Mouse (Mus musculus) ES-Bruce4 (cell line): Measurements from ENCODE around the gene Fkbp14. TPM values are rescaled to one million over a fixed set of nuclear protein-coding genes. Genes with fewer than 3 reads are reported as not detected.

Source experiments
- H3K27ac ChIP-seq: 2 replicates; pipeline ENCODE4 v1.5.1; 2012; ENCODE audit warnings: low read length, inconsistent platforms; ENCODE audit not compliant: insufficient read depth
- H3K27me3 ChIP-seq: 2 replicates; pipeline ENCODE4 v1.6.1; 2012; ENCODE audit warnings: mild to moderate bottlenecking, low read length, inconsistent platforms; ENCODE audit not compliant: control insufficient read depth, poor library complexity, insufficient read depth, severe bottlenecking
- H3K36me3 ChIP-seq: 2 replicates; pipeline ENCODE4 v1.6.1; 2012; ENCODE audit warnings: inconsistent platforms, mild to moderate bottlenecking, low read length, moderate library complexity; ENCODE audit not compliant: control insufficient read depth, poor library complexity, insufficient read depth, severe bottlenecking
- H3K4me1 ChIP-seq: one replicate; pipeline ENCODE4 v1.8.1; 2011; ENCODE audit warnings: low read length; ENCODE audit not compliant: control insufficient read depth, insufficient read depth
- H3K4me3 ChIP-seq: 2 replicates; pipeline ENCODE4 v1.5.1; 2011; ENCODE audit warnings: low read depth, mild to moderate bottlenecking, low read length
- H3K9ac ChIP-seq: 2 replicates; pipeline ENCODE4 v1.6.1; 2012; ENCODE audit warnings: low read depth, mild to moderate bottlenecking, inconsistent platforms; ENCODE audit not compliant: poor library complexity, severe bottlenecking
- H3K9me3 ChIP-seq: replicated peaks from 2 replicates; pipeline ENCODE4 v1.6.1; 2012; ENCODE audit warnings: mild to moderate bottlenecking, low read length, inconsistent platforms; ENCODE audit not compliant: control insufficient read depth, poor library complexity, insufficient read depth, severe bottlenecking
- CTCF ChIP-seq: IDR thresholded peaks from one replicate; pipeline ENCODE4 v1.8.1; 2011; ENCODE audit warnings: low read depth, low read length
- EP300 ChIP-seq: IDR thresholded peaks from 2 replicates; pipeline ENCODE4 v1.6.1; 2011; ENCODE audit warnings: low read depth, low read length; ENCODE audit not compliant: insufficient read depth
- POLR2A ChIP-seq: IDR thresholded peaks from one replicate; pipeline ENCODE4 v1.8.1; 2011; ENCODE audit warnings: low read length; ENCODE audit not compliant: insufficient read depth
- polyA plus RNA-seq: library from polyadenylated mRNA; stranded (reverse); fragments of >200 nt; gene quantifications from 2 replicates; pipeline ENCODE4 v1.2.4, GENCODE M21; 2011; ENCODE audit warnings: low read depth; ENCODE audit not compliant: missing spikeins, insufficient read depth, insufficient read length

Gene Fkbp14
- polyA plus RNA-seq, 1 experiment, result 3.1 TPM

DNA sequence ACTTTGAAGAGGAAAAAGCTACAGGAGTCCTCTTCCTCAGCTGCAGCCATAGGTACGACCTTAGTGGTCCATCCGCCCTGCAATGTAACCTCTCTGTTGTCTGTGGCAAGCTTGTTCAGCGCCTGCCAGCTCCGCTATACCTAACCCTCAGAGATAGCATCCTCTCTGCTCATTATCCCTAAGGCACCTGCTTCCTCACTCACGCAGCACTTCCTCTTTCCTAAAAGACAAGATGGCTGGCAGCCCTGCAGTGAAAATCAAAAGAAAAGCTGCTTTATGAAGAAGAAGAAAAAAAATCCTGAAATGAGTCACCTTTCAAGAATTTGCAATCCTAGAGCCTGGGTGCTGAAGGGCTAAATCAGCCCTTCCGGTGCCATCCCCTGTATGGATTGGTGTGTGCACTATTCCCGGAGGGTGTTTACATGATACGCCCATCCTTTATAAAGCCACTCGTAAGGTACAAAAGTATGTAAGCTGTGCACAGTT, 32.6 kb downstream of the Fkbp14 start:
- no peak for TF ChIP-seq POLR2A

DNA sequence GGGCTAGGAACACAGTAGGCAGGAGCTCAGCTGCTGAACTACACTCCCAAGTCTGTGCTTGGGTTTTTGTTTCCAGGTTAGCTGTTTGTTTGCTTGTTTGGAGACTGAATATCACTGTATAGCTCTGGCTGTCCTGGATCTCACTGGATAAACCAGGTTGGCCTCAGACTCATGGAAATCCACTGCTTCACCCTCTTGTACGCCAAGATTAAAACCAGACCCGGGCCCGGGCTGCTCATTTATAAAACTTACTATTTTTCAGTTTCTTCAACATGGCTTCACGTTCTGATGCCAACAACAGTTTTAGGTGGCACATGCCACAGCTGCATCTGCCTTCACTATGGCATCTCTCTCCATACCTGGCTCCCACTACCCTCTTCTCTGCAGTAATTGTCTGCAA, 33.5 kb downstream of the Fkbp14 start:
- Histone ChIP-seq H3K36me3 (no peaks in the 10 kb centered on the region), H3K4me1 (no peaks in the 10 kb centered on the region), H3K27ac (no peak overlapping the region), H3K9me3 (no peaks in the 10 kb centered on the region), H3K4me3 (no peak overlapping the region), H3K27me3 (no peaks in the 10 kb centered on the region), H3K9ac (no peak overlapping the region)
- TF ChIP-seq EP300, result no peak
- TF ChIP-seq CTCF, result no peak
- TF ChIP-seq POLR2A, result no peak

More for the DNA sequence above, 32.6 kb downstream of the Fkbp14 start:
- Histone ChIP-seq H3K9me3 (no peaks in the 10 kb centered on the region), H3K4me3 (no peak overlapping the region), H3K27ac (peak overlapping the region; percentile 64; the same call in 1 of the 2 replicates), H3K27me3 (no peaks in the 10 kb centered on the region), H3K9ac (no peak overlapping the region), H3K36me3 (no peaks in the 10 kb centered on the region), H3K4me1 (no peaks in the 10 kb centered on the region)

DNA sequence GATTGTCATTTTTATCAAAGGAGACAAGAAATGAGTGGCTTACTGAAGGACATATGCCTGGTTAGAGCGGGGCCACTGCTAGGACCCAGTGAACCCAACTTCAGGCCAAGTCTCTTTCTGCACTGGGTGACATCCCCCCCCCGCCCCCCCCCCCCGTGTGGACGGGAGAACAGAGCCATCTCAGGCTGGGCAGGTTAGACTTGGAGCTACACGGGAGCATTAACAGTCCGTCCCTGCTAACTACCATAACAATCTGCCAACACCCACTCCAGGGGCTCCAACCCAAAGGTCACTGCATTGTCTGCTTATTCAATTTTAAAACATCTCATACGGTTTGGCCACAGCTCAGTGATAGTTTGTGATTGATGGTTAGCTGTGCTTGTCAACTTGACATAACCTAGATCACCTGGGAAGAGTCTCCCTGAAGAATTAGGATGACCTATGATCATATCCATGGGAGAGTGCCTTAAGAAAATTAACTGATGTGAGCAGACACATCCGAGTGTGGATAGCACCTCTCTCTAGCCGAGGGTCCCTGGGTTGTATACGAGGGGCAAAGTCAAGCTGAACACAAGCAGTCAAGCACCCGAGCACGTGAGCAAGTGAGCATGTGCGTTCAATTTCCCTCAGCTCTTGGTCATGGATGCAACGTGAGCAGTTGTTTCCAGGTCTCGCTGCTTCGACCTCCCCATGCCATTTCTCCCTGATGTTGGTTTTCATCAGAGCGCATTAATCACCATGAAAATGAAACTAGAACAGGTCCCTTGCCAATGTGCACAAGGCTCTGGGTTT, 34.9 kb downstream of the Fkbp14 start:
- H3K36me3 ChIP-seq, result no peaks in the 10 kb centered on the region
- H3K9me3 ChIP-seq, result no peaks in the 10 kb centered on the region
- H3K4me3 ChIP-seq, result no peak overlapping the region
- no peak overlapping the region for H3K9ac ChIP-seq
- no peak overlapping the region for H3K27ac ChIP-seq
- no peaks in the 10 kb centered on the region for H3K4me1 ChIP-seq
- H3K27me3 ChIP-seq, result no peaks in the 10 kb centered on the region
- TF ChIP-seq CTCF (no peak), POLR2A (no peak), EP300 (no peak)

DNA sequence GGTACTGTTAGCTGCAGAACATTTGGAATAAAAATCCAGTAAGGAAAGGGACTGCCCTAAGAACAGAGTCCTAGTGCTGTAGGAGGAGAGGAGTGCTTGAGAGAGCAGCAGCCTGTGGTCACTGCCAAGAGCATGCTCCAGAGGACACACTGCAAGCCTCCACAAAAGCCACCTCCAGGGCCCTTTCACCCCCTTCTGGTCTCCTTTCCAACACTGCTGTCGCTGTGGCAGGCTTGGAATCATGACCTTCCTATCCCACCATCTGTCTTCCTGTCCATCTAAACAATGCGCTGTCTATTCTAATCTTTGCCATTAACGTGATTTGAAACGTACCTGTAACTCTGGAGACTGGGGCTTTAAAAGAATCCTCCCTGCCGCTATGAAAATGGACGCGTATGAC, 38.6 kb downstream of the Fkbp14 start:
- no peak overlapping the region for H3K27ac ChIP-seq
- no peaks in the 10 kb centered on the region for H3K4me1 ChIP-seq
- TF ChIP-seq CTCF (no peak), POLR2A (no peak), EP300 (no peak)
- H3K4me3 ChIP-seq, result no peak overlapping the region
- no peaks in the 10 kb centered on the region for H3K9me3 ChIP-seq
- no peak overlapping the region for H3K9ac ChIP-seq
- no peaks in the 10 kb centered on the region for H3K36me3 ChIP-seq
- H3K27me3 ChIP-seq, result no peaks in the 10 kb centered on the region

DNA sequence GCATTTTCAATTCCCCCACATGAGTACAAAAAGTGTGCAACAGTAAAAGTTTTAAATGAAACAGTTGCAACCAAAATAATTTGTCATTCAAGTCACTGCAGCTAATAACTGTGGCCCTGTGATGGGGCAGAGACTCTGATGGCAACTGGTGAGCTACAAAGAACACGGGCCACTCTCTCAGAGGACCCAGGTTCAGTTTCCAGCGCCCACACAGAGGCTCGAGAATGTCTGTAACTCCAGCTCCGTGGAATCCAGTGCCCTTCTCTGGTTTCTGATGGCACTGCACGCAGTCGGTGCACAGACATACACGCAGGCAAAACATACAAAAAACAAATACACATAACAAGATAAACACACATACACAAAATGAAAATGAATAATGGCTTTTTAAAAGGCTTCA, 39.4 kb downstream of the Fkbp14 start:
- Histone ChIP-seq H3K27ac (no peak overlapping the region), H3K4me3 (no peak overlapping the region), H3K36me3 (no peaks in the 10 kb centered on the region), H3K4me1 (no peaks in the 10 kb centered on the region), H3K9ac (no peak overlapping the region), H3K9me3 (no peaks in the 10 kb centered on the region), H3K27me3 (no peaks in the 10 kb centered on the region)
- TF ChIP-seq POLR2A, result no peak
- no peak for TF ChIP-seq CTCF
- no peak for TF ChIP-seq EP300

DNA sequence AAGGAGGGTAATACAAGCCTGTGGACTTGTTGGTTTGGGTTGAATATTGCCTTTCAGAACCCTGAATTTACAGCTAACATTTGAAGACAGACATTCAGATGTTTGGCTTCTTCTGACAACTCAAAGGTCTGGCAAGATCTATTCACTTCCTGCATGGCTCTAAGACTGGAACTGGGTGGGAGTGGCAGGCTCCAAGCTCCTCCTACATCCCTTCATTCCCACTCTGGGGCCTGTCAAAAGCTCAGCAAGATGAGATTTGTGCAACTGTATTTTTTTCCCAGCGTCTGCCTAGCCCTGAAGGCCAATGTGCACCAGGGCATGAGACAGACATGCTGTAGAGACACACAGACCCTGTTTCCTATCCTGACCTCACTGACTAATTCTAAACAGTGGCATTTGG, 41.3 kb downstream of the Fkbp14 start:
- no peak overlapping the region for H3K9ac ChIP-seq
- no peak for TF ChIP-seq CTCF
- no peak for TF ChIP-seq EP300
- no peak for TF ChIP-seq POLR2A
- H3K27ac ChIP-seq, result no peak overlapping the region

More for the DNA sequence above, 41.3 kb downstream of the Fkbp14 start:
- Histone ChIP-seq H3K4me1 (no peaks in the 10 kb centered on the region), H3K9me3 (no peaks in the 10 kb centered on the region), H3K36me3 (no peaks in the 10 kb centered on the region), H3K27me3 (no peaks in the 10 kb centered on the region), H3K4me3 (no peak overlapping the region)
